Mouse (Mus musculus): ENCODE measurements around the gene Gm4981.
"Not testable (repeated sequence)": the region's sequence is repeated elsewhere in the genome, so short reads cannot be mapped to it uniquely, and the experiment has no call there.

Gm4981 gene

DNA sequence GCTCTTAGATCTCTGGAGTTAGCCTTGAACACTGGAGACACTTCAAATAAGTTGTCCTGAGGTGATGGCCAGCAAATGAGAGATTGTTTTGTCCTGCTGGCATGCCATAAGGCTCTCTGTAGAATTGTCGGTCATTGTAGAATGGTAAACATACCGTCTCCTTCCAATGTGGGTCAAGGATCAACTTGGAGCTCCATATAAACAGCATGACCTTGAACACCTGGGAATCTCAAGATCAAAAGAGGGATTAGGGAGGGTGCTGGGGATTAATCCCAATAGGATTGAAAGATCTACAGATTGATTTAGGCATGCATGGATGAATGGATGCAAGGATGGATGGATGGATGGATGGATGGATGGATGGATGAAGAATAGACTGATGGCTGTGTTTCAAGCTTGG, 14.9 kb downstream of the Gm4981 start:
- DNase-seq, result not testable (repeated sequence)

DNA sequence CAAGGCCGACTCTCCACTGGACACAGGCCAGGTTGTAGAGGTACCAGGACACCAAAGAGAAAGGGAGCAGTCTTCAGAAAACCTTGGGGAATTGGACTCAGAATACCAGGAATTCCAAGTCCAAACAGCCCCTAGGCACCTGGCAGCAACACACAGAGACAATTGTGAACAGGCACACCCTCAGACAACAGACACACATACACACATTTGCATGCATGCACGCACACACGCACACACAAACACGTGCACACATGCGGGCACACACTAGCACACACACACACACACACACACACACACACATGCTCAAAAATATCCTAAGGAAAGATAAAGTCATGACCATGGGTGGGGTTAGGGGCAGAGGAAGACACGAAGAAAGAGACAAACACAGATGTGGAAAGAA, 15.8 kb downstream of the Gm4981 start:
- DNase-seq, result no peak

DNA sequence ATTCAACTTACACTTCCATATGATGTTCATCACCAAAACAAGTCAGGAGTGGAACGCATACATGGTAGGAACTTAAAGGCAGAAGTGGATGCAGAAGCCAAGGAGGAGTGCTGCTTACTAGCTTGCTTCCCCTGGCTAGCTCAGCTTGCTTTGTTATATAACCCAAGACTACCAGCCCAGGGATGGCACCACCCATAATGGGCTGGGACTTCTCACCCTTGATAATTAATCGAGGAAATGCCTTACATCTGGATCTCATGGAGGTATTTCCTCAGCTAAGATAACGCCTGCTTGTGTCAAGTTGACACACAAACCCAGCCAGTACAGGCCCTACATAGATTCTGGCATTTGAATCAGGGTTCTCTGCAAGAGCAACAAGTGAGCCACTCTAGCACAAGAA, 19.1 kb downstream of the Gm4981 start:
- DNase-seq, result no peak

GRCm38 (mm10) chr10:58215353-58215752, 21.1 kb downstream of the Gm4981 start:
- no peak for DNase-seq

GRCm38 (mm10) chr10:58214934-58215333, 21.6 kb downstream of the Gm4981 start:
- DNase-seq, result no peak

DNA sequence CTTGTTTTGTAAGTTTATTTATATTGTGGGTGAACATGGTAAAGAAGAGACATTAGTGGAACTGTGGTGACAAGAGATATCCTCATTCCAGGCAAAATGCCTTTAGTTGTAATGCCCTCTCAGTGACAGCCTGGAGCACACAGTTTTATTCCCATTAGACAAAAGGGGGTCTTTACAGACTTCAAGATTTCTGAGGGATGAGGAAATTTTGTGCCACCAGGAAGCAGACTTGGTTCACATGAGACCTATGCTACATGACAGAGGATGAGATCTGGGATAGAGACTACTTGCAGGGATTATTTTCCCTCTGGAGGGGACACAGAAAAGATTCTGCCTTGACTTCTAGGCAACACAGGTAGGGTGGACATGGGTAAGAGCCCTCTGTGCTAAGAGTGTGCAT, 22.0 kb downstream of the Gm4981 start:
- DNase-seq, result no peak

- DNase-seq, result no peak
These were observed 24.3 kb downstream of the Gm4981 start for GRCm38 (mm10) chr10:58212230-58212629.

- DNase-seq, result no peak
These were observed 25.3 kb downstream of the Gm4981 start for GRCm38 (mm10) chr10:58211213-58211612.

DNA sequence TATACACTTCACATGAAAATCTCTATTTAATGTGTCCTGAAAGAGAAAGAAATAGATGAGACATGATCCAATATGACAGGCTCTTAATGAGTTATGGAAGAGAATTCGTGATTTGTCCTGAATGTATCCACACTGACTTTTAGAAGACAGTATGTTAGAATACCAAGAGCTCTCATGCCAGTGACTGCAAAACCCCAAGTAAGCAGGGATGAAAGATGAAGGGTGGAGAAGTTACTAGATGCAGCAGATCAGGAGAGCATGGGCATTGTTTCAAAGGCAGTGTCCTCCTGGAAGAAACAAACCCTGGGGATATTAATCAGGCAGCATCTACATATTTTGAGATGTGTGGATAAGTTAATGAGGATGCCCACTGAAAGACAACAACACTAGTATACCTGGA, 26.0 kb downstream of the Gm4981 start:
- no peak for DNase-seq

- DNase-seq, result no peak
These were observed 26.6 kb downstream of the Gm4981 start for GRCm38 (mm10) chr10:58209710-58210467.

DNA sequence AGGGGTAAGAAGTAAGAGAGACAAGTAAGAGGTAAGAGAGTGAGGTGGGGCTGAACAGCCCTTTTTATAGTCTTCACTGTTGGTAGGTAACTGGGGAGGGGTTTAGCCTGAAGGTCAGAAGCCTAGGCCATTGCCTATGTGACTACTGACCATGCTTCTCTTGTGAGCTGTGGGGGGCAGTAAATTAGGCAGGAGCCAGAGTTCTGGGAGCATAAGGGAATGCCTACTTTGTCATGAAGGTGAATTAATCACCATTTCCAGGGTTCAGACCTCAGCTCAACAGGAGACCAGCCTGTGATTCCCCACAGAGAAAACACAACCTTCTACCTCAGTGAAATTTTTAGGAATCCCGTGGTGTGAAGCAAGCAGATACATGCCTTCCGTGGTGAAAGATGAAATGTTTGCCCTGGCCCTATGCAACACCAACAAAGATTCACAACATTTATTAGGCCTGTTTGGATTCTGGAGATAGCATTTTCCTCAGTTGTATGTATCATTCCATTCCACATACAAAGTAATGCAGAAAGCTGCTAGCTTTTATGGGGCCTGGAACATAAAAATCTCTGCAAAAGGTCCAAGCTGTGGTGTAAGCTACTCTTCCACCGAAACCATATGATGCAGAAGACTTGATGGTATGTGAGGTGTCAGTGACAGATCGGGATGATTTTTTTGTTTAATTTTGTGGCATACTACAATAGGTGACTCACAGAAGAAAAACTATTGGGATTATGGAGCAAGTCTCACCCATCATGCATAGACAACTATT, 29.7 kb downstream of the Gm4981 start:
- no peak for DNase-seq

DNA sequence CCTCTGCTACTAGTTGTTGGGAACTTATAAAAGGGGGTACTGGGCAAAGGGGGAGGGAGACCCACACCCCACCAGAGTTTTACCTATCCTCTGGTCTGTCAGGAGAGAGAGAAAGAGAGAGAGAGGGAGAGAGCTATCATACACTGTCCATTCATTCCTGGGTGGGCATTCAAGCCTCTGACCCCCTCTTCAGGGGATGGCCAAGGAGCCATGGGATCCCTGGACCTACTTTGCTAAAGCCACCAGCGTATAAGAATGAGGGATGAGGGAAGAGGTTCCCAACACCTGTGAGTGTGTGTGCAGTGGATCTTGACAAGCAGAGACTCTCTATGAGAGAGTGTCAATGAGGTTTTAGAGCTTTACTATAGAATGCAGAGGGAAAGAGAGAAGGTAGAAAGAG, 30.5 kb downstream of the Gm4981 start:
- DNase-seq, result no peak
